Mouse (Mus musculus): Measurements from ENCODE around the gene Mtnr1b.
"Not testable (repeated sequence)": the region's sequence is repeated elsewhere in the genome, so short reads cannot be mapped to it uniquely, and the experiment has no call there.

Gene Mtnr1b

GRCm38 (mm10) chr9:15874506-15875160, at the start of gene Mtnr1b:
TSS of gene Mtnr1b (minus strand) at chr9:15874556.
- no peak for DNase-seq (ENCODE audit: low spot score in 2 of 2)

- DNase-seq (ENCODE audit: low spot score in 2 of 2), result no peak
Observed at GRCm38 (mm10) chr9:15920271-15920670, 45.9 kb upstream of the Mtnr1b start.

GRCm38 (mm10) chr9:15919373-15920005, 45.1 kb upstream of the Mtnr1b start:
- no peak for DNase-seq (ENCODE audit: low spot score in 2 of 2)

GRCm38 (mm10) chr9:15916600-15916999, 42.2 kb upstream of the Mtnr1b start:
- no peak for DNase-seq (ENCODE audit: low spot score in 2 of 2)

- no peak for DNase-seq (ENCODE audit: low spot score in 2 of 2)
Observed at GRCm38 (mm10) chr9:15912735-15913134, 38.4 kb upstream of the Mtnr1b start.

GRCm38 (mm10) chr9:15909397-15910113, 35.2 kb upstream of the Mtnr1b start:
- no peak for DNase-seq (ENCODE audit: low spot score in 2 of 2)

GRCm38 (mm10) chr9:15903948-15904750, 29.8 kb upstream of the Mtnr1b start:
- DNase-seq (ENCODE audit: low spot score in 2 of 2), result no peak

GRCm38 (mm10) chr9:15898112-15898511, 23.8 kb upstream of the Mtnr1b start:
- DNase-seq (ENCODE audit: low spot score in 2 of 2), result no peak

- no peak for DNase-seq (ENCODE audit: low spot score in 2 of 2)
Observed at GRCm38 (mm10) chr9:15886756-15887155, 12.4 kb upstream of the Mtnr1b start.

GRCm38 (mm10) chr9:15880754-15881153, 6.4 kb upstream of the Mtnr1b start:
- no peak for DNase-seq (ENCODE audit: low spot score in 2 of 2)

- DNase-seq (ENCODE audit: low spot score in 2 of 2), result no peak
Observed at GRCm38 (mm10) chr9:15880160-15880603, 5.8 kb upstream of the Mtnr1b start.

GRCm38 (mm10) chr9:15870013-15870412, 4.3 kb downstream of the Mtnr1b start:
- DNase-seq (ENCODE audit: low spot score in 2 of 2), result no peak

GRCm38 (mm10) chr9:15869456-15869855, 4.9 kb downstream of the Mtnr1b start:
- no peak for DNase-seq (ENCODE audit: low spot score in 2 of 2)

- no peak for DNase-seq (ENCODE audit: low spot score in 2 of 2)
Observed at GRCm38 (mm10) chr9:15866280-15867072, 7.9 kb downstream of the Mtnr1b start.

GRCm38 (mm10) chr9:15861402-15861801, 13.0 kb downstream of the Mtnr1b start:
- no peak for DNase-seq (ENCODE audit: low spot score in 2 of 2)

GRCm38 (mm10) chr9:15850749-15851148, 23.6 kb downstream of the Mtnr1b start:
- no peak for DNase-seq (ENCODE audit: low spot score in 2 of 2)

- DNase-seq (ENCODE audit: low spot score in 2 of 2), result no peak
Observed at GRCm38 (mm10) chr9:15845390-15845789, 29.0 kb downstream of the Mtnr1b start.

GRCm38 (mm10) chr9:15844936-15845335, 29.4 kb downstream of the Mtnr1b start:
- DNase-seq (ENCODE audit: low spot score in 2 of 2), result not testable (repeated sequence)

- DNase-seq (ENCODE audit: low spot score in 2 of 2), result no peak
Observed at GRCm38 (mm10) chr9:15813002-15813911, 61.1 kb downstream of the Mtnr1b start.

GRCm38 (mm10) chr9:15804296-15804695, 70.1 kb downstream of the Mtnr1b start:
- DNase-seq (ENCODE audit: low spot score in 2 of 2), result no peak
